Mouse (Mus musculus) heart, adult 2 months (tissue): ENCODE results near the gene Snapin.

Experiments
- CTCF ChIP-seq: fragments of 200-600 bp; IDR thresholded peaks from 2 replicates; pipeline ENCODE4 v1.8.1; 2022; ENCODE audit warnings: antibody characterized with exemption, mild to moderate bottlenecking, moderate library complexity
- POLR2A ChIP-seq: fragments of 200-500 bp; IDR thresholded peaks from 2 replicates; pipeline ENCODE4 v1.6.1; 2011; ENCODE audit warnings: mild to moderate bottlenecking, low read depth, low read length, control low read depth; ENCODE audit not compliant: insufficient read depth

GRCm38 (mm10) chr3:90447123-90447494 is 43.7 kb downstream of the Snapin start:
- TF ChIP-seq CTCF (no peak), POLR2A (no peak)
